ENCODE assay signal across 7 mouse cellular contexts in the genomic region with DNA sequence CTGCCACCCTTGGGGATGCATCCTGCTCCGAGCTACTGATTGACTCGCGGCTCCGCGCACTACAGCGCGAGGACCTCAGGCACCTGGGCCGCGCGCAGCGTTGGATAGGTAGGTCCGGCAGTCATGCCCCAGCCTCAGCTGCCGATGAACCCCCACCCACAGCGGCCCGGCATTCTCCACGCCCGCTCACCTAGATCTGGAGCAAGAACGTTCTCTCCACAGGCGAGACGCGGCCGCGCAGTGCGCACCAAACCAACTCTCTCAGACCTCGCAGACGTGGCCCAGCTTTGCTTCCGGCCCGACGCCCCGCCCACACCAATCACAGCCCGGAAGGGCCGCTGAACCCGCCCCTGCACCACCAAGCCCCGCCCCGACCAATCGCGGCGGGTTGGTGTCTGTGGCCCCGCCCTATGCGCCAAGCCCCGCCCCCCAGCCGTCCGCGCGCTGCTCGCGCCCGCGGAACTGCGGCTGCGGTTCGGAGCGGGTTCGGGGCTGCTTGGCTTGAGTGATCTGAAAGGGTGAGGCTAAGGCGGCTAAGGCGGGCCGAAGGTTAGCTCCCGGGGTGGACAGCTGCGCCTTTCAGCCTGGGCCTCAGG. TPM values are rescaled to one million over a fixed set of nuclear protein-coding genes. Genes with fewer than 3 reads are reported as not detected.
DNase-seq lines count a peak whose midpoint lies in the region; ATAC-seq lines count a peak whose summit lies in the region.

Gene Pgm3 (minus strand): TSS at position 303 of the 596 bp plus-strand sequence.
Gene Rwdd2a (plus strand): TSS at position 452 of the 596 bp plus-strand sequence.

- H3K4me3 ChIP-seq in intestine, embryonic 15.5 days (replicated peaks) = peak within 1 kb of the TSS; percentile 87
- peak within 1 kb of the TSS; percentile 85 for H3K4me3 ChIP-seq in midbrain, embryonic 10.5 days

- peak; percentile 97 for ATAC-seq in intestine, embryonic 15.5 days

- H3K4me2 ChIP-seq in intestine, embryonic 15.5 days (replicated peaks) = peak within 1 kb of the TSS; percentile 99

- peaks cover 6% of the 10 kb centered on the region for H3K4me1 ChIP-seq in intestine, embryonic 15.5 days (replicated peaks)
- peaks cover 23% of the 10 kb centered on the region for H3K4me1 ChIP-seq in midbrain, embryonic 10.5 days

- H3K27me3 ChIP-seq in intestine, embryonic 15.5 days (replicated peaks) = no peaks in the 10 kb centered on the region
- H3K27me3 ChIP-seq in midbrain, embryonic 10.5 days (ENCODE audit: low read depth, poor library complexity, severe bottlenecking) = no peaks in the 10 kb centered on the region

- H3K36me3 ChIP-seq in intestine, embryonic 15.5 days = peaks cover 3% of the 10 kb centered on the region; the same call in 1 of the 2 replicates
- H3K36me3 ChIP-seq in midbrain, embryonic 10.5 days = peaks cover 28% of the 10 kb centered on the region

- peak within 1 kb of the TSS; percentile 91 for H3K27ac ChIP-seq in intestine, embryonic 15.5 days
- peak within 1 kb of the TSS; percentile 83 for H3K27ac ChIP-seq in midbrain, embryonic 10.5 days (replicated peaks)

- WGBS in intestine, embryonic 15.5 days = under 1% methylated on average over 59 of the region's 59 CpGs
- WGBS in midbrain, embryonic 10.5 days = under 1% methylated on average over 59 of the region's 59 CpGs

- no peaks in the 10 kb centered on the region for H3K9me3 ChIP-seq in intestine, embryonic 15.5 days
- H3K9me3 ChIP-seq in midbrain, embryonic 10.5 days (replicated peaks) = no peaks in the 10 kb centered on the region

- H3K9ac ChIP-seq in intestine, embryonic 15.5 days = peak within 1 kb of the TSS; percentile 85

- intact Hi-C loops in left cerebral cortex, postnatal 25 days (cut with DNase I) = loop anchor here (5.0 kb wide), 1 partner anchor 104 kb away; the partner anchor contains the start of gene Dop1a

- peak; percentile 98 to 99 for DNase-seq in adrenal gland, adult (ENCODE audit: inconsistent age in 2 of 2, low spot score in 1 of 2)
- DNase-seq in embryo, embryonic 10.5 days (ENCODE audit: low spot score) = peak; percentile 94
- peak; percentile 96 for DNase-seq in gastrocnemius, postnatal 25 days
- DNase-seq in left cerebral cortex, postnatal 25 days (ENCODE audit: low spot score in 2 of 2) = peak; percentile 95 to 97
- peak; percentile 96 for DNase-seq in midbrain, embryonic 10.5 days (ENCODE audit: low spot score)
- DNase-seq in right cerebral cortex, postnatal 4 days = peak; percentile 98

RNA-seq across cellular contexts. Expression of gene Pgm3, which starts in this region (rescaled TPM):
- total RNA-seq in gastrocnemius, postnatal 25 days (2021) = 1 to 10 TPM; 4.2 to 5.0 TPM
- 40.6 and 42.4 TPM in 2 replicates for polyA plus RNA-seq in intestine, embryonic 15.5 days (2015; fragmentation: Nextera tagmentation; extraction: Ambion mirVana)
- total RNA-seq in left cerebral cortex, postnatal 25 days (2021) = 10 to 100 TPM; 16.6 to 19.5 TPM
- polyA plus RNA-seq in midbrain, embryonic 10.5 days (2016; fragmentation: Nextera tagmentation; extraction: Ambion mirVana) = 35.6 and 40.1 TPM in 2 replicates

RNA-seq across cellular contexts. Expression of gene Rwdd2a, which starts in this region (rescaled TPM):
- under 1 TPM; 0.26 to 0.27 TPM for total RNA-seq in gastrocnemius, postnatal 25 days (2021)
- 2.7 and 2.9 TPM in 2 replicates for polyA plus RNA-seq in intestine, embryonic 15.5 days (2015; fragmentation: Nextera tagmentation; extraction: Ambion mirVana)
- total RNA-seq in left cerebral cortex, postnatal 25 days (2021) = 10 to 100 TPM; 25.9 to 27.3 TPM
- polyA plus RNA-seq in midbrain, embryonic 10.5 days (2016; fragmentation: Nextera tagmentation; extraction: Ambion mirVana) = 3.4 and 4.4 TPM in 2 replicates

Comparison
In these comparisons a context has a peak if more than half of its experiments do, and no peak if none do; other contexts are left out.
1. Peak in every context shown above with its lines: DNase-seq, ATAC-seq, H3K4me3 ChIP-seq and H3K27ac ChIP-seq.
2. RNA of gene Rwdd2a (total RNA-seq): 25.9 to 27.3 TPM in left cerebral cortex, postnatal 25 days; 0.26 to 0.27 TPM in gastrocnemius, postnatal 25 days; every median in the first group is over 10 times any median in the second.